Mouse (Mus musculus) monocyte, adult 2 months (primary cell): ENCODE results near the gene Senp5.

Experiments
- DNase-seq, 2 experiments: peaks; one replicate each; pipeline ENCODE4 v3.0.0; 2022; ENCODE audit warnings: low spot score in 2 of 2, low read depth in 1 of 2

Gene Senp5

DNA sequence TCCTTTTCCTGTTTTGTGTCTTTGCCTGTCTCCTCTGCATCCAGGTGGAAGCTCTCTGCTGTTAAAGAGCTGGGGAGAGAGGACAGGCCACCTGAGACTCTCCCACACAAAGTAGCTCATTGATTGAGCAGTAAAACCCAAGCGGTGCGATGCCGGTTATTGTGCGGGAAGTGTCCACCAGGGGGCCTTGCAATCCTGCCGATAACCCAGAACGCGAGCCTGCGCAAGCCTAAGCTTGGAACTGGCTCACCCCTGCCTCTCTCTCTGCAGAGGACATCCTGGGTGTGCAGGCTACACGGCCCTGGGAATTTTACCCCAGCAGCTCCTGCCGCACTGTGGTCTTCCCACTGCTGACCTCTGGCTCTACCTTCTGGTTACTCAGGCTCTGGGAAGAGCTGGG is 59.1 kb downstream of the Senp5 start:
- peak in 1 of 2 experiments; percentile 61 for DNase-seq

DNA sequence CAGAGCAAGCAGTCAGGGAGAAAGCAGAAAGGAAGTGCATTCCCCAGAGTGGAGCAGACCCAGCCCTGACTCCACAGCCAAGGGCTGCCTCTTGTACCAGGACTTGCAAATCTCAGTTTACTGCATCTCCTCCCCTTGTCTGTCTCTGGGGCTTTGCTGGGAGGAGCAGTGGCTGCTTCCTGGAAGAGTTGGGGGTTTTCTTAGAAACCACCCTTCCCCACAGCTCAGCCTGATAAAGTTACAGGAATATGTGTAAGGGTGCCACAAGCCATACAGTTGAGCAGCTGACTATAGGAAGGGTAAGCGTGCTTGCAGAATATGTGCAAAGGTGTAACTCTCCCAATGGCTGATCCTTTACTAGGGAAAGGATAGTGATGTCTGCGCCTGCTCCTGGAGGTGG is 62.5 kb downstream of the Senp5 start:
- DNase-seq = no peak

DNA sequence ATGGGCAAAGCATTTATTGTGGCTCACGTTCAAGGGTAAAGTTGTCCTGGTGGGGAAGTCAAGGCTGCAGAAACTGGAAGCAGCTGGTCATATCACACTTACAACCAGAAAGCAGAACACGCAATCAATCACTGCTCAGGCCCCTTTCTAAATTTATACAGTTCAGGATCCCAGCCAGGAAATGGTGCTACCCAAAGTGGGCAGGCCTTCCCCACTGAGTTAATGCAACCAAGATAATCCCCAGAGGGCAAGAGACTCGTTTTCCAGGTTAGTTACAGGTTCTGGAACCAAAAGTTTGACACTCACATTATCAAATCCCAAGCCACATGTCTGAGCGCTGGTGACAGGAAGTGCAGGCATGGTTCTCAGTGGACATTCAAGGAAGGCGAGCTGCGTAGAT is 64.2 kb downstream of the Senp5 start:
- no peak for DNase-seq

DNA sequence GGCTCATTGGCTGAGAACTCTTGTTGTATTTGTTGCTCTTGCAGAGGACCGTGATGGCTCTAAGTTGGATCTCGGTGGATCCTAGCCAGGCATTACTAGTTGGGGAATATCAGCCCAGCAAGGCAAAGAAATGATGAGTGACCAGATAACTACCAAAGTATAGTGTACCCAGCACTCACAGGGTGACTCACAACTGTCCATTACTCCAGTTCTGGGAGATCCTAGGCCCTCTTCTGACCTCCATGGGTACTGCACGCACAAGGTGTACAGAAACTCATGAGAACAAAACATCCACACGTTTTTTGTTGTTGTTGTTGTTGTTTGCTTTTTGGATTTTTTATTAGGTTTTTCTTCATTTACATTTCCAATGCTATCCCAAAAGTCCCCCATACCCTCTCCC is 66.5 kb downstream of the Senp5 start:
- no peak for DNase-seq

DNA sequence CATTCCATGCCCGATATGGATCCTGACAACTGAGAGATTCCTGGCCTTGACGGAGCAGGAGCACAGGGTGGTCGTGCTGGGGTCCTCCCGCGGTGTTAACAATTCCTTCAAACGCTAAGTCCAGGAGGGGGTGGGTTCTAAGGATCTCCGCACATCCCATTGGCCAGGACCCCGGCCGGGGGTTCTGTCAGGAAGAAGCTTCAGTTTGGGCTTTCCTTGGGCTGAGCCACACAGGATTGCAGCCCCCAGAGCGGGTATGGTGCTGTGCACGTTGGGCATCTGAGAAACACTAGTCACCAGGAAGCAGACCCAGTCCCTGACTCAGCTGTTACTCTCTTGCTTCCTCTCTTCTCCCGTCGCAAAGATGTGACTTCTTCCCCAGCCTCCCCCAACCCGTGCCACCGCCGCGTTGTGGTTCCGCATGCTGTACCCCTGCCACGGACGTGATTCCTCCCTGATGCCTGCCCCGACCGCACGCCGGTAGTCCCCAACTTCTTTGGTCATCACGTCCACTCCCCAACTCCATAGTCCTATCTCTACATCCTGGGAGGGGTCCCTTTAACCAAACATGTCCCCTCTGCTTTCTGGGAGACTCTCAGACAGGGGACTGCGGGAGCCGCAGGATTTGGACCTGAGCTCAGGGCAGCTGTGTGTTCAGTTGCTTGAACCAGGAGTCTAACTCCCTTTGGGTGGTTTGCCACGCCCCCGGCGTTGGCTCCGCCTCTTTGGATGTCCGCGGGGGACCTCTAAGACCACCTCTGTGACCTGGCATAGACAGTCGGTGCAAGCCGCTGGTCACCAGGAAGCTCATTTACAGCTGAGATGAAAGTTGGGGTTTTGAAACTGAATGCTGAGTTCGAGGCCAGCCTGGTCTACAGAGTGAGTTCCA is 67.8 kb downstream of the Senp5 start:
- DNase-seq = peak in 1 of 2 experiments; percentile 45

DNA sequence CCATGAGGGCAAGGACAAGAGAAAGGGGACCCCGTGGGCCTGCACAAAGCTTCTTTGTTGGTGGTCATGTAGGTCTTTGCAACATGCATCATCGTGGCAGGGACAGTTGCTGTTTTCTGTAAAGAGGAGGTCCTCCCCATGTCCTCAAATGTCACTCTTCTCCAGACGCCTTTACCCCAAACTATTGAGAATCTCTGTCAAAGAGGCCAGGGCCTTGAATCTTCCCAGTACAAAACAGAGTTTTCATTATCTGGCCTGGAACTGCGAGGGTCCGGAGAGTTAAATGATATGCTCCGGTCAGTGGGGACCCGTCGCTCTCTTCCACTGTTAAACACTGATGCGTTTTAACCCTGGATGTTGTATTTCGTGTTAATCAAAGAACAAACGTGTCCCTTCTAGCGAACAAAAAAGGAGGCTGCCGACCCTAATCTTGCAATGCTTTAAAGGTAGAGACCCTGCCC is 68.5 kb downstream of the Senp5 start:
- DNase-seq = no peak

DNA sequence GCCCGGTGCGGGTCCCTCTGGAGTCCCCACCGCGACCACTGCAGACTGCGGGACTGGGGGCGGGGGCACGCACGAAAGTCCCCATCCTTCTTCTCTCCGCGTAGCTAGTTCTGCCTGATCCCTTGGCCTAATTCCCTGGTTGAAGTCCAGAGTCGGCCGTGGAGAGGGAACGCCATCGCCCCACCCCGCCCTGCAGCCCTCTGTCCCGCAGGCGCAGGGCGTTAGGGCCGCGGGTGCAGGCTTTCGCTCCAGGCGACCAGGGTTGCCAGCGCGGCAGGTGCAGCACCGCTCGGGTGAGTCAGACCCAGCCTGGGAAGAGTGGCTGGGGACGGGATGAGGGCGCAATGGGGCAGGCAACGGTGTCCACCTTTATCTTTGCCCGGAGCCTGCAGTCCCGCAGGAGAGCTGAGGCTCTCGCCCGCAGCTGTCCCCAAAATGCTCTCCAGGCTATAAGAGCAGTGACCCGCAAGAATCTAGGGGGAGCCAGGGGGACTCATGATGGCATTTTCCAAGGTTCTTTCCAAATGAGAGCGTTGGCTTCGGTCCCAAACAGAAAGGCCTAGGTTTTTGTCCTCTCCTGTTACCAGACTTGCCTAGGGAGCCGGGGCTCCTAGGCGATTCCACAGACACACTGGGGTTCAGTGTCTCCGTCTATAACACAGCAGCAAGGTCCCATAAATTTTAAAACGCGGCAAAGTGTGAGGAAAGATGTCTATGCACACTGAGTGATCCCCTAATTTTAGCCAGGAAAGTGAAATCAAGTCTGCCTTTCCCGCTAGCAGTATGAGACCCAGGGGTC is 69.1 kb downstream of the Senp5 start, which contains the start of gene Pigz:
Gene Pigz, plus strand, starts transcription at position 101 of the 799 bp plus-strand sequence.
- DNase-seq = peak in 1 of 2 experiments; percentile 8

DNA sequence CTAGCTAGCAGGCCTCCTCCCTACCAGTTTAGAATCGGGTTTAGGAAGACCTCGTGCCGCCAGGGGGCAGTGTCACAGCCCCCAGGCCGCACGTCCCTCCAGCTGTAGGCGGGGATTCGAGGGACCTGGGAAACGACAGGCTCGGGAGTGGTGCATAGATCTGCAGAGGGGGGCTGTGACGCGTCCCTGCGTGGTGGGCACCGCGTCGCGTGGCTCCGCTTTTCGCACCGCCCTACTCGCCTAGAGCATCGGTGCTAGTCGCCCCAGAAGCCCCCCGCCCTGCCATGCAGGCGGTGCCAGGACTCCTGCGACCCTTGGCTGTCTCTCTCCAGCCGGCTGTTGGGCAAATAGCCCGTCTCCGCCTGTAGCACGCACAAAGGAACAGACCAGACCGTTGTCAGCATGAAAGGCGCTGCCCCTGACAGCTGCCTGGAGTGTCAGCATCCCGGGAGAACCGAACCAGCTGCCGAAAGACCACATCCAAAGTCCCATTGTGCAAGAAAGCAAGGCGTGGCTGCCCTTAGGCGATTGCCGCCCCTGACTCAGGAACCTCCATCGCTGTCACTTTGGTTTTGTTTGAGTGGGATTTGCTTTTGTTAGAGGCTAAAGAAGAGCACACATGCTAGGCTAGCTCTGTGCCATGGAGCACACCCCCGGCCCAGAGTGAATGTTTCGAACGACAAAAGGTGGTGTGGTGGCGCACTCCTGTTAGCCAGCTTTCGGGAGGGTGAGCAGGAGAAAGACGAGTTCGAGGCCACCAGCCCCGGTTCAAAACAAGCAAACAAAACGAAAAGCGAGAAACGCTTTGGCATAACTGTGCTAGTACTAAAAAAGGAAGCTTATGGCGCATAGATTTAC is 70.0 kb downstream of the Senp5 start:
- peak; percentile 38 to 73 for DNase-seq

DNA sequence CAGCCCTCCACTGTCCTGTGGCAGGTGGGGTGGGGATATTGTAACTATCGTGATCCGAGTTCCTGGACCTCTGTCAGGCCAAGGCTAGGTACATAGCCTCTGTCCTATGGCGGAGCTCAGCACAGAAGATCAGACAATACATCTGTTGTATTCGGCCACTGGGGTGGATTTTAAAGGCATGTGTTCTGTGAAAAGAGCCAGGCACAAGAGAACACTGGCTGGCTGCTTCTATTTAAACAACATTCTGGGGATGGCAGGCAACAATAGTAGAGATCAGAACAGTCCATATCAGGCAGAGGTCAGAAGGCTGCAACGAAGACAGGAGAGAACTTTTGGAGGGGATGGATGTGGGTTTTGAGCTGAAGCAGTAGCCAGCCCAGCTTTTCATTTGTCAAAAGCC is 70.8 kb downstream of the Senp5 start:
- DNase-seq = no peak

DNA sequence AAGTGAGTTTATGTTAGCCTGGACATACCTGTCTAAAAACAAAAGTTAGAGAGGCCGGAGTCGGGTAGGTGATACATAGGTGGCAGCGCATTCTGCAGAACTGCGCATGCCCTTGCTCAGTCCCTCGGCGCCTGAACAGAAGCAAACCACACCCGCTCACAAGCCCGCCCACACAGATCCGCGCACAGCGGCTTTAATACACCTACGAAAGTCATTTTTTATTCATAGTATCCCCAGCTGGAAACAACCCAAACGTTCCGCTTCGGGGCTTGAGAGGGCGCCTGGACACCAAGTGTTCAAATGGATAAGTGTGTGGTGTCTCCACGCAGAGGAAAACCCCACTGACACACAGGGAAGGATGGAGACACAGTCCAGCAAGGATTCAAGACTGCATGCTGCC is 71.8 kb downstream of the Senp5 start:
- no peak for DNase-seq

DNA sequence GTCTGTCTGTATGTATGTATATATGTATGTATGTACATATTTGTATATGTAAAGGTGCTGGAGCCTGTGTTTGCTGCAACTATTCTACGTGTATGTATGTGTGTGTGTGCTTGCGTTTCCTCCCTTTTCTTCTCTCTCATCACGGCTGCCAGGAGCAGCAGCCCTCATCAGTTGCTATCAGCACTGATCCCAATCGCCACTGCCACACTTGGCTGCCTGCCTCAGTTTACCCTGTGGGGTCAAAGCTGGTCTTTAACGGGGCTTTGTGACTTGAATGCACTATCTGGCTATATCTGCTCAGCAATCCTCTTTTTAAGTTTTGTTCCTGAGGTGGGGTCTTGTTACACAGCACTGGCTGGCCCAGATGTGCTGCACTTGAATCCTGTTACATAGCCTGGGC is 75.7 kb downstream of the Senp5 start:
- no peak for DNase-seq

DNA sequence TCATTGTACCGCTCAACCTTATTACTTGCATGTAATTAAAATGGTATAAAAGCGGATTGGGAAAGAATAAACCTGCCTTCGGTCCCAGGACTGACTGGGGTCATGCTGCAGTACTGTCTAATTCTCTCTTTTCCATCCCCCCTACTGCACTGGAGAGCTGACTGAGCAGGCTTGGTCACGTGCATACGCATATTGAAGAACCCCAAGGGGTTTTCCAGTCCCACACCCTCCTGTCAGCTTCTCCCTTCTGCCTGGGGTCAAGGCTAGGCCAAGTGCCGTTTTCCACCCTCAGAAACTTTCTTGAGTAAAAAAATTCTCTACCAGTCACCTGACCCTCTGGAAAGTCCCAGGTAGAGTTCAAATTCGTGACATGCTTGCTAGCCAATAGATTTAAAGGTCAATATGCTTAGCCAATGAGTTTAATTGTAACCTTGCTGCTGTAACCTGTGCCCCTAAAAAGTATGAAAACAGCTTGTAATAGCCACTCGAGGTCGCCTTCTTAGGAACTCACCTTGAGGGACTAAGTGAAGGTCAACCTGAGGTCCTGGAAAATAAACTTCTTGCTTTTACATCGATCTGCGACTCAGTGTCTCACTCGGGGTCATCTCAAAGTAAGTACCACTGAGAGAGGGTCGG is 76.4 kb downstream of the Senp5 start:
- DNase-seq = peak in 1 of 2 experiments; percentile 66

DNA sequence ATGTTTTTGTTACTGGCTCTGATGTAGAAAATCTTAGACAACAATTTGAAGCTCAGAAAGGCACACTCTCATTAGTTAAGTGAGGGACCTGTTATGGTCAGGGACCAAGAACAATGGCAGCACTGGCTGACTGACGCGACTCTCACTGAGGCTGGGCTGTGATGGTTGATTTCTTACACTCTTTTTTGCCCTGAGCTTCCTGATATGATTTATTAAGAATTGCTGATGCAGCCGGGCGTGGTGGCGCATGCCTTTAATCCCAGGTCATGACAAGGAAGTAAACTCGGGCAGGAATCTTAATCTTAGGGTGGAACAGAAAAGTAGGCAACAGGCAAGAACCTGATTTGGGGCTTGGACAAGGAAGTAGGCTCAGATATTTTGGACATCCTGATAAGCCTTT is 77.0 kb downstream of the Senp5 start:
- DNase-seq = no peak

DNA sequence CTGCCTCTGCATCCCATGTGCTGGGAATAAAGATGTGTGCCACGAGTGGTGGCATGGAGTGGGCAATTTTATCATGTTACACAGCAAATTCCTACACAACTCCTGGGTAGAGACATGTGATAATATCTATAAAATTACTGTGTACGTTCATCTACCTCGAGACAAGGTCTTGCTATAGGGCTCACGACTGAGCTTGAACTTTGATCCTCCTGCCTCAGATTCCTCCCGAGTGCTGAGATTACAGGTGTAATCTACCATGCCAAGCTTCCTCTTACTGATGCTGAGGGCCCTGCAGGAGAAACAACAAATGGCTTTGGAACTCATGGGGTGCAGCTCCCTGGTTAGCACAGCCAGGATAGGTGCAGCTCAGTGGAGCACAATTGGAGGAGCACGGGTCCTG is 78.7 kb downstream of the Senp5 start:
- no peak for DNase-seq

DNA sequence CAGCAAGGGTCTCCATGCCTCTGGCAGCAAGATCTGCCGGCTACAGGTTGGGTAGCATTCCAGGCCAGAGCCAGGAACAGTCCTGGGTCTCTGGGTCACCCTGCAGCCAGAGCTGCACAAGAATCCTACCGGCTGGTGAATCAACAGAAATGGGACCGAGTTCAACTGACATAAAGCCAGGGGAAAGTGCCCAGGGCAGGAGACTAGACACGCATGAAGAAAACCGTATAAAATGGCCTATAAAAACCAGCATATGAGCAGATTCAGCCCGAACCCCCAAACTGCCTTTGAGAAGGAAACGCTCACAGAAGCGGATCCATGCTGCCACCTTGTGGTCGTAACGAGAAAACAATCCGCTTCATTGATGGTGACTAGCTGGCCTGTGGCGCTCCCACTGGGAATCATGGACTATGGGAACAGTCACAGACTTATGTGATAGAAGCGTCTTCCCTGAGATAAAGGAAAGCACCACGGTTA is 84.8 kb downstream of the Senp5 start:
- peak in 1 of 2 experiments; percentile 48 for DNase-seq

DNA sequence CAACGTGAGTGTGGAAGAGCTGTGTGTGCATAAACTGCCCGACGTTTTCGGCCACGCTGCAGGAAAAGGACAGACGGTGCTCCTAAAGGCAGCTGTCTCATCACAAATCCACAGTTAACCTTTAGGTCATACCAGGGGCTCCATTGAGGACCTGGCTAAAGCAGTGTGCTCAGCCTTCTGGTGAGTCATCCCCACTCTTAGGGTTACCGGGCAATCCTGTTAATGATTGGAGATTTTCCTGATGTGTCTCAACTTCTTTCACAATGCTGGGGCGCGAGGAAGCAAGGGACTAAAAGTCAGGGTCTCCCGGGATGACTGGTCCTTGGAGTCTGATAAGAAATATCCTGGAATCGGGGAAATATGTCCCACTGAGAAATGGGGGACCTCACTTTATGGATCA is 85.3 kb downstream of the Senp5 start:
- no peak for DNase-seq

DNA sequence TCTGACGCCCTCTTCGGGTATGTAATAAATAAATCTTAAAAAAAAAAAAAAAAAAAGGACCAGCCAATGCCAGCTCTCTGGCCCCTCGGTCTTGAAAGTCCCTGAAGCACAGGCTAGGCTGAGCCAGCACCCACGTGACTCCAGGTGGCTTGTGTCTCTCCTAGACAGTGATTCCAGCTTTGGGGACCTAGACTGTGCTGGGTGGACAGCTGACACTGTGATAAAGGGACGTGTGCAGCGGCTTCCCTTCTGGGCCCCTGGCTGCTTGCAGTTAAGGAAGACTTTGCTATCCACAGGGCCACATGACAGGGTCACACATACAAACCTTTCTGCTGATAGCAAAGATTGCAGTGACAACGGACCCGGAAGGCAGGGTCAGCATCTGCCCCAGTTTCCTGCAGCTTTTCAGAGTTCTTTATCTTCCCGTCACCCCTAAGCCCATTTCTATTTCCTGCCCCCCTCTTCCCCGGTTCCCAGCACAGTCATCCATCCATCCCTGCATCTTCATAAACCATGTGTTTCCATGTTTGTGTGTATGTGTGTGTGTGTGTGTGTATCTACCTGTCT is 92.7 kb downstream of the Senp5 start:
- no peak for DNase-seq
